Mouse (Mus musculus): ENCODE measurements around the gene Gm4792.

Gm4792 gene

GRCm38 (mm10) chr10:94304064-94304657, 5.7 kb upstream of the Gm4792 start:
- DNase-seq (ENCODE audit: extremely low spot score, low read depth, low spot score): no peak

- no peak for DNase-seq (ENCODE audit: extremely low spot score, low read depth, low spot score)
These were observed 798 bp upstream of the Gm4792 start for GRCm38 (mm10) chr10:94299301-94299700.

- DNase-seq (ENCODE audit: extremely low spot score, low read depth, low spot score): no peak
These were observed 2.4 kb downstream of the Gm4792 start for GRCm38 (mm10) chr10:94295923-94296605.

- DNase-seq (ENCODE audit: extremely low spot score, low read depth, low spot score): no peak
These were observed 3.4 kb downstream of the Gm4792 start for GRCm38 (mm10) chr10:94294933-94295750.

GRCm38 (mm10) chr10:94294437-94294836, 4.1 kb downstream of the Gm4792 start:
- DNase-seq (ENCODE audit: extremely low spot score, low read depth, low spot score): no peak

- no peak for DNase-seq (ENCODE audit: extremely low spot score, low read depth, low spot score)
These were observed 15.7 kb downstream of the Gm4792 start for GRCm38 (mm10) chr10:94282797-94283196.

- DNase-seq (ENCODE audit: extremely low spot score, low read depth, low spot score): no peak
These were observed 16.3 kb downstream of the Gm4792 start for GRCm38 (mm10) chr10:94282179-94282578.

GRCm38 (mm10) chr10:94276511-94276910, 22.0 kb downstream of the Gm4792 start:
- DNase-seq (ENCODE audit: extremely low spot score, low read depth, low spot score): no peak

- DNase-seq (ENCODE audit: extremely low spot score, low read depth, low spot score): no peak
These were observed 23.2 kb downstream of the Gm4792 start for GRCm38 (mm10) chr10:94275321-94275720.

GRCm38 (mm10) chr10:94265656-94266542, 32.6 kb downstream of the Gm4792 start:
- DNase-seq (ENCODE audit: extremely low spot score, low read depth, low spot score): no peak

GRCm38 (mm10) chr10:94263211-94263610, 35.3 kb downstream of the Gm4792 start:
- no peak for DNase-seq (ENCODE audit: extremely low spot score, low read depth, low spot score)

GRCm38 (mm10) chr10:94262646-94263045, 35.9 kb downstream of the Gm4792 start:
- no peak for DNase-seq (ENCODE audit: extremely low spot score, low read depth, low spot score)

GRCm38 (mm10) chr10:94260544-94260943, 38.0 kb downstream of the Gm4792 start:
- DNase-seq (ENCODE audit: extremely low spot score, low read depth, low spot score): no peak

- DNase-seq (ENCODE audit: extremely low spot score, low read depth, low spot score): no peak
These were observed 42.0 kb downstream of the Gm4792 start for GRCm38 (mm10) chr10:94256518-94256917.

GRCm38 (mm10) chr10:94255744-94256143, 42.8 kb downstream of the Gm4792 start:
- no peak for DNase-seq (ENCODE audit: extremely low spot score, low read depth, low spot score)

GRCm38 (mm10) chr10:94254766-94255165, 43.7 kb downstream of the Gm4792 start:
- DNase-seq (ENCODE audit: extremely low spot score, low read depth, low spot score): no peak

- DNase-seq (ENCODE audit: extremely low spot score, low read depth, low spot score): no peak
These were observed 45.2 kb downstream of the Gm4792 start for GRCm38 (mm10) chr10:94253260-94253807.

GRCm38 (mm10) chr10:94249575-94250456, 48.7 kb downstream of the Gm4792 start:
- DNase-seq (ENCODE audit: extremely low spot score, low read depth, low spot score): no peak

GRCm38 (mm10) chr10:94247748-94248349, 50.7 kb downstream of the Gm4792 start:
- no peak for DNase-seq (ENCODE audit: extremely low spot score, low read depth, low spot score)
